Mouse (Mus musculus): Measurements from ENCODE around the gene Mapk7.

Gene Mapk7

DNA sequence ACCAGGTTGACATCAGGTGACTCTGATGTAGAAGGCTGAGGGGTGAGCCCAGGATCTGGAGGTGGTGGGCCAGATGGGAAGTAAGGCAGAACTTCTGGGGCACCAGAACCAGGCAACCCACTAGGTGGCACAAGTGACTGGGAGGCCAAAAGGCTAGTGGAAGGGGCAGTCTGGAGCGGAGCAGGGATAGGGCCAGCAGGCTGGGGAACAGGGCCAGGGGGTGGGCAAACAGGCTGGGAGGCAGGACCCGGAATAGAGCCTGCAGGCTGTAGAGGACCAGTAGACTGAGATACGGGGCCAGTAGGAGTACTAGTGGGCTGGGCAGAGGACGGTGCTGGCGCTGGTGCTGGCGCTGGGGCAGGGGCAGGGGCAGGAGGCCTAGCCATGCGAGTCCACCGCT is 4.3 kb downstream of the Mapk7 start:
- DNase-seq = peak; percentile 53

DNA sequence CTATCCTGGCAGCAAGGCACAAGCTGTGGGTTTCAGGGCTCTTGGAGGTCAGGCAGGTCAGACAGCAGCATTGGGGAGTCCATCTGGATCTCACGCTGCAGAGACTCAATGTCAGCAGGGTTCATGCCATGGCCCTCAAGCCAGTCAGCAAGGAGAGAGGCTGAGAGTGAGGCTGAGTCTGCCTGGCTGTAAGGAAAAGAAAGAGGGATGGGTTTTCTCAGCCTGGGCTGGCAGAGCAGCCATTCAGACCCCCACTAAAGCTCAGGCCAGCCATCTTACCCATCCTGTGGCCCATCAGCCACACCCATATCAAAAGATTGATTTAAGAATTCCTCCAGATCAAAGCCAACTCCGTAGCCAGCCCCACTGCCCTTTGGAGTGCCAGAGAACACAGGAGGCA is 5.1 kb downstream of the Mapk7 start:
- DNase-seq = no peak

DNA sequence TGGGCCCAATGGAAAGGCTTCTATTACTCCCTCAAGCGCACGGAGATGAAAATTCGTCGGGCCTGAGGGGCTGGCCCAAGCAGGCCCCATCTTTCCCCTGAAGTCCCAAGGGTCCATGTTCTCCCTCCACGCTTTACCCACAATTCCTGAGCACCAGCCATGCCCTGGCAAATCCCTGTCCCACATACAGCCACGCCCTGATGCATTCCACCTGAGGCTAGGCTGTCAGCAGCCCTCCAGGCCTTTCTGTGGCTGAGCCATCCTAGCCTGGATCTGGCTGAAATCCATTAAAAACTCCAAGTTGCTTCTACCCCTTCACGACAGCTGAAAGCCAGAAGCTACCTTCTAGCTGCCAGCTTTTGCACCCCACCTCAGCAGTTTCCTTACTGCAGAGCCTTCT is 6.3 kb downstream of the Mapk7 start:
- no peak for DNase-seq

DNA sequence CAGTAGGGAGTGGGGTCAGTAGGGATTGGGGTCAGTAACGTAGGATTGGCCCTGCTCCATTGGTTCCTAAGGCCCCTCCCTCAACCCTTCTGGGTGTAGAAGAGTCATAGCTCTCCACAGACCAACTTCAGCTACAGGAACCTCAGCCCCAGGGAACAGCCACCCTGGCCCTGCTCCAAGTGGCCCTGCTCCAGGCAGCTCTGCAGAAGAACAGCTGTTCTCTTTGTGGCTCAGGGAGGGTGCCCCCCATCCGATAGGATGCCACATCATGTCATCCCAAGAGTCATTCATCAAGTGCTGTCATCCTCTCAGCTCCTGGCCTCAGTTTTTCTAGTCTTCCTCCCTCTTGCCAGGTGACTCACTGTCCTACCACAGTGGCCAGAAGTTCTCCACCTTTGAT is 6.8 kb downstream of the Mapk7 start:
- peak; percentile 66 to 78 for DNase-seq

DNA sequence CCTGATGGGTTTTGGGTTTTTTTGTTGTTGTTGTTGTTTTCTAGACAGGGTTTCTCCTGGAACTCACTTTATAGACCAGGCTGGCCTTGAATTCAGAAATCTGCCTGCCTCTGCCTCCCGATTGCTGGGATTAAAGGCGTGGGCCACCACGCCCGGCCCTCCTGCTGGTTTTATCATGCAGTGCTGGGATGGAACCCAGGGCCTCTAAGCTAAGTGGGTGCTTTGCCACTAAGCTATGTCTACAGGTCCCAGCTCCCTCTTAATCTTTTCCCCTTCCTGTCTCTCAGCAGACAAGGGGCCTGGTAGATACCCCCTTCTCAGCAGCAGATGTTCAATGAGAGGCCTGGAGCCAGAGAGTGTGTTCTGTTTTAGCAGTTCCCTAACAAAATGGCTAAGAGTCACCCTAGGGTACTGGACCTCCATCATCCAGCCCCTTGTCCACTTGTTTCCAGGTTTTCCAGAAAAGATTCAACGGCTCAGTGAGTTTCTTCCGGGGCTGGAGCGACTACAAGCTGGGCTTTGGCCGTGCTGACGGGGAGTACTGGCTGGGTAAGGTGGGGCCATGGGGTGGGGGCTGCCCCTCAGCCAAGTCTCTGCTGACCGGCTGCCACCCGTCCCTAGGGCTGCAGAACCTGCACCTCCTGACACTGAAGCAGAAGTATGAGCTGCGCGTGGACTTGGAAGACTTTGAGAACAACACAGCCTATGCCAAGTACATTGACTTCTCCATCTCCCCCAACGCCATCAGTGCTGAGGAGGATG is 7.6 kb downstream of the Mapk7 start:
- DNase-seq = peak; percentile 42 to 60

DNA sequence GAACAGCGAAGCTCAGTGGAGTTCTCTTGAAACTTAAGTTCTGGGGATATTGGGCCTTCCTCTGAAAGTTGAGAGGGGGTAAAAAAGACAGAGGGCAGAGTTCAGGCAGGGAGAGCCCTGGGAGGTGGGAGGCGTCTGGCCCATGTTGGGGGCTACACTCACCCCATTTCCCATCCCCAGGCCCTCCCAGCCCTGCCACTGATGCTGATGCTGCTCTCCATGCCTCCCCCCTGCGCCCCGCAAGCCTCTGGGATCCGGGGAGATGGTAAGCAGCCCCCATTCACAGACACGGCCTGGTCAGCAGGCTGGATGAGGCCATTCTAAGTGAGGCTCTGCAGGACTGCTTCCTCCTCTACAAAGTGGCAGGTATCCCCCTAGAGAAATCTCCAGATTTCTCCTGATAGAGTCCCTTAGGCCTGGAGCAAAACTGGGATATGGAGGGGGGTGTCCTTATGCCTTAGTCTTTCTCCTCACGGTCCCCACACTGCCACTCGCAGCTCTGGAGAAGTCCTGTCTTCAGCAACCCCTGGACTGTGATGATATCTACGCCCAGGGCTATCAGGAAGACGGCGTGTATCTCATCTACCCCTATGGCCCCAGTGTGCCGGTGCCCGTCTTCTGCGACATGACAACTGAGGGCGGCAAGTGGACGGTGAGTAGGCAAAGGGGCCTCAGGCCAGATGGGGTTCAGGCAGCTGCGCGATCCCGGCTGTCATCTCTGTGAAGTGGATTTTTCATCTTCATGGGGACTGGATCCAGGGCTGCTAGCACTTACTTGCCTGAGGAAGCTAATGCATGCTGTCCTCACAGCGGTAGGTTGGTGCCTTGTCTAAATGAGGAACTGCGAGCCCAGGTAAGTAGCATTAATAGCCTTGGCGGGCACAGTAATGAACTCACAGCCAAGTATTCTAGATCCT is 8.4 kb downstream of the Mapk7 start:
- peak; percentile 42 to 65 for DNase-seq

DNA sequence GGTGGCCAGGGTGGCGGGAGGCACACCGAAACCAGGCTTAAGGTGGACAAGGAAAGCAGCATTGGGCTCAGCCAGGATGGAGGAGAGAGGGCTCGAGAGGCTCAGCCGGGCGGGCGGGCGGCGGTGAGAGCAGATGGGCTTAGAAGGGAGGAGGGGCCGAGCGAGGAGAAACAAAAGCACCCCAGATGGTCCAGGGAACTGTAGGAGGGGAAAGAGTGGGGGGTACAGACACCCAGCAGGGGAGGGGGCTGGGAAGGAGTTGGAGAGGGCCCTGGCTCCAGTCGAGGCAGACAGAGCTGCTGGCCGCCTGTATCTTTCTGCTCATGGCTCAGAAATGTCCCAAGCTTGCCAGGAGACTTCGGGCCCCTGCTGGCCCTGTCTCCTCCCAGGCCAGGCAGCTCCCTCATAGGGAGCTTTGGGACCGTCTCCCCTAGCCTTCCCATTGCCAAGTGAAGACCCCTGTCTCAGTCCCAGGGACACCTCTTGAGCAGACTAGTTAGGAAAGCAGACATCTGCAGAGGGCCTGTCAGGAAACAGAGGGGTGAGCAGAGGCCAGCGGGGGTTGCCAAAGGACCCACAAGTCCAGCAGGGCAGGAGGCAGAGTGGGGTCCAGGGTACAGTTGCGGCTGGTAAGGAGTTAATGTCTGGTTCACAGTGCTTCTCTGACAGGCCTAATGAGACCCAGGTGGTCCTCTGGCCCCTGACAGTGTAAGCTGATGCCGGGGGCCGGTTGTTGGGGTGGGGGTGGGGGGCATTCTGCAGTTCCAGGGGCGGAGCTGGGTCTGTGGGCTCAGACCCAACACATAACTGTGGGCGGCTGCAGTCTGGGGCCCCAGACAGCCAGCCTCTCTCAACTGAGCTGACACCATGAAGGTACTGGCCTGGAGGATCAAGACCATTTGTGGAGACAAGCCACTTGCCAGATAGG is 9.3 kb downstream of the Mapk7 start, which contains the start of gene Mfap4:
Gene Mfap4, plus strand, starts transcription at position 819 of the 928 bp plus-strand sequence.
- peak; percentile 80 to 81 for DNase-seq

DNA sequence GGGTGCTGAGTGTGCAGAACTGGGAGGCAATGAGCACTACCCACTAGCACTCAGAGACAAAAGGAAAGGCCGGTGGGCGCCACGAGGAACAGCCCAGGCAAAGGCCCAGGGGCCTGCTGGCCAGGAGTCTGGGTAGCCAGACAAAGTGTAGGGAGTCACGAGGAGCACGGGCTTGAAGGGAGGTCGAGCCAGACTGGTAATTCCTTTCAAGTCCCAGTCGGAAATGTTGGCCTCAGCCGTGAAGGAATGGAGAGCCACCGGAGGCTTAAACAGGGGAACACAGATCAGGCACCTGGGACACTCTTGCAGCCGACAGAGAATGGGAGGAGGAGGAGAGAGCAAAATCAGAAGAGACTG is 10.0 kb downstream of the Mapk7 start:
- no peak for DNase-seq

DNA sequence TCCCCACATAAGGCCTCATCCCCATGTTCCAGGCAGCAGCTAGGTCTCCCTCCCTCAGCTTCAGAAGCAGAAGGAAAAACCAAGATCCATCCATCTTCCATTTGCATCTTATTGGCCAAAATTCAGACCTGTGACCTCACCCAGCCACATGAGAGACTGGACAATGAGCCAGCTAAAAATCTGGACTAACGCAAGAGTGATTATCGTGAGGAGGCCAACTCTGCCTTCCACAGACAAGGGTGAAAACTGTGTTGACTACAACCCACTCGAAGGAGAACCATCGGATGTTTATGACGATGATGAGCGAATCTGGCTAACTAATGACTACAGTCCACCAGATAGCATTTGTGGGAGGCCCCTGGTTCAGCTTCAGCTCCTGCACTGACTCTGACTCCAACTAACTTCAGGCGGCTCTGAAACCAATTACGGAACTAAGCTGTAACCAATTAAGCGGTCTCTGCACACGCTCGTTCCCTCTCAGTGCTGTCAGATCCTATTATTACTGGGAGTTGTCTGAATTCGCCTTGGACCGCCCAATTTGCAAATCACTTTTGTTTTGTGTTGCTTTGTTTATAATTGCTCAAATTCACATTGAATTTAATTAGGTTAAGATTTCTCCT is 10.9 kb downstream of the Mapk7 start:
- no peak for DNase-seq

DNA sequence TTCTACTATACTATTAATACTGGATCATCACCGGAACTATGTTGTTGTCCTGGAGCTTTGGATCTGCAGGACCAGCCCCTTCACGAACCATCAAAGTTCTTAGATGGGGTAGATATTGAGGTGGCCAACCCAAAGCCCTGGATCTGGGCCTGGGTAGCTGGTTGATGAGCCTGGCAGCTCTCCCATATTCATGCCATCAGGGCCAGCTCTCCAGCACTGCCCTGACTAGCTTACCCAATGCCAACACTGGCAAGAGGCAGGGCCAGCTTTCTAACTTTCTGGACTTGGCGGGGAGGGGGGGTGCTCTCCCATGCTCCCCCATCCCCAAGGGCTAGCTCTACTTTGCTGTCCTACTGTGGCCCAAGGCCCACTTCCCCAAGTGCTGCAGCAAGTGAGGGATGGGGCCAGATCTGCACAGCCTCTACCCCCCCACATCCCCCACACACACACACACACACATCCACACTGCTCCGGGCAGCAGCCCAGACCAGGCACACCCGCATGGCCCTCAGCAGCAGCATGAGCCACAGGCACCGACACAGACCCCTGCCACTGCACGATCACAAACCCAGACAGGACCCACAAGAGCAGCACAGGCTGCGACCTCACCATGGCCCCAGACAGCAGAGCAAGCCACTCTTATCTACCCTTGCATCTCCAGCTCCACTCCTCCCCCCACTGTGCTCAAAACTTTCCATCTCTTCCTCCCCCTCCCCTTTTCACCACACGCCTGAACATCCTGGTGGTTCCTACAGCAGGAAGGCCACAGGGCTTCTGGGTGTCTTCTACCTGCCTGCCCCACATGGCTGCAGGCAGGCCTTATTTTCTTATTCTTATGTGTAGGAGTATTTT is 12.7 kb downstream of the Mapk7 start:
- DNase-seq = peak; percentile 63 to 67

DNA sequence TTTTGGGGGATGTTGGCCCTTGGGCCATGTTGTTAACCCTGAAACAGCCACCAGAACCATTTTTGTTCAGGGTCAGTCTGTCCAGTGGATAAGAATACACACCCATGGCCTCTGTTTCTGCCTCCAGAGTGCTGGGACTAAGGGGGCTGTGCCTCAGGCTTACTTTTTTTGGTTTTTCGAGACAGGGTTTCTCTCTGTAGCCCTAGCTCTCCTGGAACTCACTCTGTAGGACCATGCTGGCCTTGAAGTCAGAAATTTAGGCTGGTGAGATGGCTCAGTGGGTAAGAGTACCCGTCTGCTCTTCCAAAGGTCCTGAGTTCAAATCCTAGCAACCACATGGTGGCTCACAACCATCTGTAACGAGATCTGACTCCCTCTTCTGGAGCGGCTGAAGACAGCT is 15.4 kb downstream of the Mapk7 start:
- DNase-seq = no peak

DNA sequence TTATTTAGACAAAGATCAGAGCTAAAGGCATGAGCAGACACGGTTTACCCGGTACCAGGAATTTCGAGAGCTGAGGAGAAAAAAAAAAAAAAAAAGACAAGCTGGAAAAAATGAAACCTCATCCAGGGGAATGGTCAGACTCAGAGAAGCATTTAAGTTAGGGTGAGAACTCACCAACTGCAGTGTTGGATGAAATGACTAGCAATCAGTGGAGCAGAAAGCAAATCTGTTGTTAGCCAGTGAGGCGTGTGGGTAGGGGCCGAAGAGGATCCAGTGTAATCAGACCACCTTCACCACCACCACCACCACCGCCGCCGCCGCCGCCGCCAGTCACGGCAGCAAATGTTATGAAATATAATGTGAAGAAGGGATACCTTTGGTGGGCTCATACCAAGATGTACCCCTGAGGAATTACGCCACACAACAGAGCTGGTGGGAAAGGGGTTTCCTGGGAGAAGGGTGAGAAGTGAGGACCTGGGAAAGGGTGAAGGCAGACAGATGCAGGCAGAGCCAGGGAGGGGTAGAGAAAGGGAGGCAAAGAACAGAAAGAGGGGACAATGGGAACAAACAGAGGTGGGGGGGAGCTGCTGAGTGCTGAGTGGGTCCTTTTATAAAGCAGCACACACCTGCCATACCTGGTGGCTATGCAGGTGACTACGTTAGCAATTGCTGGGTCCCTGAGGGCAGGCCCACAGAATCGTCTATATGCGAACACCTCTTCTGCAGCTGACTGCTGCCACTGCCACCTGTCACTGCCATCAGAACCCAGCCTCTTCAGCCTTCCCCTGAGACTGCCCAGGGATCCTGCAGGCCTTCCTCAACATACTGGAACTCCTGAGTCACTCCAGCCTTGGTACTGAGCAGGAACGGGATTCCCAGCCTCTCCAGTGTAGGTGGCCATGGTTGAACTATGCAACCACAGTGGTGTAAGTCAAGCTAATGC is 16.4 kb downstream of the Mapk7 start:
- DNase-seq = peak; percentile 42 to 61

DNA sequence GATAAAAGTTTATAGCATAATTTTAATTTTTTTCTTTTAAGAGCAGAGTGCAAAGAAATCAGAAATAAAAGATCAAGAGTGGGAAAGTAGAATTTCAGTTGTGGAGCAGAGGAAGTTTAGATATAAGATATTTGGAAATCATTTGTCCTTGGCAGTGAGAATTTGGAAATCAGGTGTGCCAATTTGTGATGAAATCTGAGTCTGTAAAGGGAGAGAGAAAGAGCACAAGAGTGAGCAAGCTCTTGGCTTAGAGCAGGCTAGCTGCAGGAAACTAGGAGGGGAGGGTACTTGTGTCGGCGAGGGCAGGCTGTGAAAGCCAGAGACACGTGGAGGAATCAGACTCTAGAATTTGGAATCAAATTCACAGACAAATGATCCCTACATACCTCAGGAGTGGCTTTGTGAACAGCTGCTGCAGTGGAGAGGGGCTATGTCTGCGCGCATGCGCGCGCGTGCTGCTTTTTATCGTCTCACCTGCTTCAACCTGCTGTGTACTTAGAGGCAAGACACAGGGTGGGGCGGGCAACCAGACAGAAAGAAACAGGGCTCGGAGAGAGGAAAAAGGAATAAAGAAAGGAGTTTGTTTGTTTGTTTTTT is 17.3 kb downstream of the Mapk7 start:
- DNase-seq = peak; percentile 73 to 78

DNA sequence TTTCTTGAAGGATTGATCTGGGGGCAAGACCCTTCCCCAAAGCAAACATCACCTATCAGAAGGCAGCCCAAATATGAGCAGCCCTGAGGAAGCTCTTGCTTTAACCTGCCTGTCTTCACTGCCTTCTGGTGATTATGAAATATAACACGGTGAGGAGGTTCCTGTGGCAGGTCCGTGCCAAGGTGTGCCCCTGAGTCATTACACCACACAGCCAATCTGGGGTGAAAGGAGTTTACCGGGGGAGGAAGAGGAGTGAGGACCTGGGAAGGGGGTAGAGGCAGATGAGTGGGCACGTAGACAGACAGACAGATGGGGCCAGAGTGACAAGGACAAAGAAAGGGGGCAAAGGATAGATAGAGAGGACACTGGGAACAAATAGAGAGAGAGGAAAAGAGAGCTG is 20.6 kb downstream of the Mapk7 start:
- DNase-seq = peak in 1 of 2 experiments; percentile 20

DNA sequence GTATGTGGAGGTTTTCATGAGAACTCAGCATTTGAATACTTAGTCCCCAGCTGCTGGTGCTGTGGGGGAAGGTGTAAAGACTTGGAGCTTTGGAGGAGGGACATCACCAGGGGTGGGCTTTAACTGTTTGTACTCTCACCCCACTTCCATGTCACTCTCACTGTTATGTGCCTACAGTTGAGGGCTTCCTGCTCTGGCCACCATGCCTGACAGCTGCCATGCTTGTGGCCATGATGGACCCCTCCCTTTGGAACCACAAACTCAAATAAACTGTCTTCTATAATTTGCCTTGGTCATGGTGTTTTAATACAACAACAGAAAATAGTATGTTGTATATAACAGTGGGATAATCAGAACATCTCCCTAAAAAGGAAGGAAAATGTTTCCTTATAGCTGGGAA is 23.3 kb downstream of the Mapk7 start:
- no peak for DNase-seq

DNA sequence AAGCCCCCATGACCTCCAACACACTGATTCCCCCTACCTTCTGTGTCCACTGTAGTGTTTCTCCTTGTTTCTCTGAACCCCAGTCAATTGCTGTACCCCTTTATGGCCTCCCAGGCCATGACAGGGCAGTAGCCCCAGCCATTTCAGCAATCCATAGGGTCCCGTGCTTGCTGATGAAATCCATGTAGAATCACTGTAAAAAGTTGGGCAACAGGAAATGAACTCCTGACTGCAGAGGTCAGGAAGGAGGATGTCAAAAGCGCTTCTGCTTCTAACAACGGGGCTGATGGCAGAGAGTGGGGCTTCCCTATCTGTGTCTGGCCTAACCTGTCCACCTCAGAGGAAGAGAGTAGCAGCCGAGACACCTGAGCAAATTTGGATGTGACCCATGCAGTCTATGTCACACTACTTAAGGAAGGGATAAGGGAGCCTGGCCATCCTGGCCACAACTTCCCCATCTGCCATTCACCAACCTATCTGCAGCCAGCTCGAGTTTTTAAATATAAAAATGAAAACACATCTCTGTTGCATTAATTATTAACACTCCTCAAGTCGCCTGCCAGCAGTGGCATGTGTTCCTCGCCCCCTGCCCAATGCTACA is 24.8 kb downstream of the Mapk7 start:
- peak in 1 of 2 experiments; percentile 43 for DNase-seq

DNA sequence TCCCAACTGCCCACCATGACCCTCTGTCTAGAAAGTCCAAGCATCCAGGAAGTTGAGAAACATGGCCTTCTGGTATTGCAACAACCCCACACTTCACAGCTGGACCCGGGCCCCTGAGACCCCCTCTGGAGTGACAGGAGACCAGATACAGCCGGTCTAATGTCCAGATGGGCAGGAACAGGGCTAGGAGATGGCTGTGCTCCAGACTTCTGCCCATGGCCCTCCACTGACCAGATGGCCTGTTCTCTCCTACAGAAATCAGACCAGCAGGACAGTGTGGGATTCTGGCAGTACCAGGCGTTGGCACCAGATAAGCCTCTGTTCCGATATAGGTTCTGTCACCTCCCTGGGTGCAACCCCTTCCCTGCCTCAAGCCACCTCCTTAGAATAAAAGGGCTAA is 25.7 kb downstream of the Mapk7 start:
- DNase-seq = peak; percentile 90 to 95

DNA sequence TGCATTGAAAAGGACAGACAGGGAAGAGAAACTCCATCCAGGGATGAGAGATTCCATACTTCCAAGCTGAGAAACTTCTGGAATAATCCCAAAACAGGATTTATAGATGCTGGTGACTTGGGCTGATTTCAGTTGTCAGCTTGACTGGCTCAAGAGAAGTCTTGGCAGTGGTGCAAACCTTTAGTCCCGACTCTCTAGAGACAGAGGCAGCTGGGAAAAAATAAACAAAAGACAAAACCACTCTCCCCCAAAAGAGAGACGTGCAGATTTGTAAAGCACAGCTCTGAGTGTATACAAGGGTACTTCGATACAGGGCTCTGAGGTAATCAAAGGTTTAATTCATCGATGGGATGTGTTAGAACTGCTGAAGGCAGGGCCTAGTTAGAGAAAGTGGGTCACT is 28.8 kb downstream of the Mapk7 start:
- no peak for DNase-seq

DNA sequence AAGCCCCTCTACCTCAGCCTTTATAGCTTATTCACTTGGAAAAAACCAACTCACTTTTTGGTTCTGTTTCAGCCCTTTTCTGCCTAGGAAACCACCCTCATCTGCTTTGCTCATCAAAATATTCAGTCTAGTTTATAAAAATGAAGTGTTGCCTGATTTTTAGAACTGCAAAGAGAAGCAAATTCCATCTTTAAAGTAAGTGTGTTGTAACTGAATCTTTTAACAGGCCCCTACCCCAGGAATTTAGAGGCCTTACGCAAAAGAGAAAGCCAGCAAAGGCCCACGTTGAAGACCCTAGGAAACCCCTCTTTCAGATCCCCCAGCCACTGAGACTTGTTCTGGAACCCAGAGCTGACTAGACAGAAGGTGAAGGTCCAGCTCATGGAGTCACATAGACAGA is 30.1 kb downstream of the Mapk7 start:
- no peak for DNase-seq

Measured in cerebellum, postnatal 14 days (tissue).